Mouse (Mus musculus): ENCODE data around the gene Arhgap20.

The Arhgap20 gene
- long read RNA-seq, experiment 1, partial matches to known transcripts, result 2 of 2 reads
- long read RNA-seq, experiment 1, other reads (novel, unspliced or antisense), result 0 of 2 reads
- long read RNA-seq, experiment 2, partial matches to known transcripts, result 1 of 1 reads
- long read RNA-seq, experiment 2, other reads (novel, unspliced or antisense), result 0 of 1 reads

GRCm38 (mm10) chr9:51764921-51765416, at the start of gene Arhgap20:
Arhgap20 (plus strand) TSS chr9:51765337.
- intact Hi-C loops (cut with DNase I), result loop anchor here (2.0 kb wide), 1 partner anchor 430 kb away; no protein-coding TSS in a partner anchor

DNA sequence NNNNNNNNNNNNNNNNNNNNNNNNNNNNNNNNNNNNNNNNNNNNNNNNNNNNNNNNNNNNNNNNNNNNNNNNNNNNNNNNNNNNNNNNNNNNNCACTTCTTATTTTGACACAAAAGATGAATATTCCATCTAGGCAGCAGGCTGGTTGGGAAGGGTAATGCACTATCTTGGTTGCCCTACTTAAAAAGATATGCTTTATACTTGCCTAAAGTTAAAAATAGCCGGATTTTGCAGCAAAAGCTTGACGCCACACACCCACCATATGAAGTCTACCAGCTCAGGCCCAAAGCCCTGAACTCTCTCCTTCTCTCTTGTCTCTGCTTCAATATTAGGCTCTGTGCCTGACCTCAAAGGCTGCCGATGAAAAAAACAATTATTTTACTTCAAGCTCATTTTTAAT, 46.3 kb upstream of the Arhgap20 start:
- intact Hi-C loops (cut with DNase I), result no loop called here

GRCm38 (mm10) chr9:51727960-51728359, 37.2 kb upstream of the Arhgap20 start:
- intact Hi-C loops (cut with DNase I), result no loop called here

DNA sequence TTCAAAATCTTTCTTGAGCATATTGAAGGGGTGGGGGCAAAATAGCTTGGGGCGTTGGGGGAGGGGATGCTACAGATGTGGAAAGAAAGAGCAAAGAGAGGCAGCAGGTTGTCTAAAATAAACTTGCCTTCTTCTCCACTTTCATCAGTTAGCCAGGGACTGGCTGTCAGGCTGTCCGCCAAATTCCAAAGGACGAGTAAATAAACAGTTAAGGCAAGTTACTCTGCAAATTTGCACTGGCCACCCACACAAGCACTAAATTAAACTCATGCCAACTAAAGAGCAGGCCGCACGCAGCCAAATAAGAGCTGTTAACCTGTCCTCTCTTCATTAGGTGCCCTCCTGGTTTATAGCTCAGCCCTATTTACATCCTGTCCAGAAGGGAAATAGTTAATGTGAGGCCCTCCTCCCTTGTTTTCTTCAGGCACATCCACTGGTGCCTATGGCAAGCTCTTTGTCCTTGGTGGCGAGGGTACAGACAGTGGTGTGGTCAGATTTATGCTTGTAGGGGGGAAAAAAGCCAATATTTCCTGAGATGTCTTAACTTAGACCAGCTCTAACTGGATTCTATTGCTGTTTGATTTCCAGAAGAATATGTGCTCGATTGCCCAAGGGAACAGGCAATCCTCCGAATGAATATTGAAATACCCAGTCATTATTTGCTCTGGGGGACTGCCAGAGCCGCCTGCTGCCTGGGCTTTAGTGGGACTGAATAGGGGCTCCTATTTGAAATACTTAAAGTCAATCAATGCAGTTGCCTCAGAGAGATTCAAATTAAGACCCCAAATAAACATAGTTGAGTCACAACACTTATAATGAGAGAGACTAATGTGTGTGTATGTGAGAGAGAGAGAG, 29.7 kb upstream of the Arhgap20 start:
- intact Hi-C loops (cut with DNase I), result no loop called here

GRCm38 (mm10) chr9:51736750-51737368, 28.3 kb upstream of the Arhgap20 start:
- intact Hi-C loops (cut with DNase I), result no loop called here

DNA sequence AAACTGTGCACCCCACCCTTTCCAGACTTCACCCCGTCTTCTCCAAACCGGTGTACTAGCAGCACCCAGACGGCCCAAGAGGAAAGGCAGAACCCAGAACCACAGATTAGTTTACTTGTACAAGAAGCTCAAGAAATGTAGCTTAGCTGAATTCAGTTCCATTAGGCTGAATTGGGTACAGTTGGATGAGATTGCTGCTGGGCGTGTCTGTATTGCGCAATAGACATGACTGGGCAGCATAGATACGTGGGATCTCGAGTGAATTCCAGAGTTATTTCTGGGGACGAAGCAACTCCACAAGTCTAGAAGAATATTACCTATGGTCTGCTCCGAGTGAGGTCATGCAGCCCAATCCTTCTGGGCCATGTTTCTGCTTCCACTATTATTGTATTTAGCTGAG, 26.8 kb upstream of the Arhgap20 start:
- intact Hi-C loops (cut with DNase I), result no loop called here

GRCm38 (mm10) chr9:51739826-51740225, 25.3 kb upstream of the Arhgap20 start:
- intact Hi-C loops (cut with DNase I), result no loop called here

DNA sequence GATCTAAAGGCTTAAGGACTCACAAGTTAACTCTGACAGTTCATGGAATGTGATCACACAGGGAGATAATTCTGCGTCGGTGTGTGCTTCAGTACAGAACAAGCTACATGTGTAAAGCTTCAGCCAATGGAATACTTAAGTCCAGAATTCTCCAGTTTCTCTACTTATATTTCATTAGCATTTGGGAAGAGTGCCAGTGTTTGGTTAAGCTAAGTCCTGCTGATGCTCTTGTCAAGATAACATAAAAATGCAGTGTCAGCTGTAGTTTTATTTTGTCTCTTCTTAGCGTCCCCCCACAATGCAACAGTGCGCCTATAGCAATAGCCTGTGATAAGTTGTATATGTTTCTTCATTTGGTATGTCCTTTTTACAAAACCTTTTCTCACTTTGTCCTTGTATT, 15.0 kb upstream of the Arhgap20 start:
- intact Hi-C loops (cut with DNase I), result no loop called here

DNA sequence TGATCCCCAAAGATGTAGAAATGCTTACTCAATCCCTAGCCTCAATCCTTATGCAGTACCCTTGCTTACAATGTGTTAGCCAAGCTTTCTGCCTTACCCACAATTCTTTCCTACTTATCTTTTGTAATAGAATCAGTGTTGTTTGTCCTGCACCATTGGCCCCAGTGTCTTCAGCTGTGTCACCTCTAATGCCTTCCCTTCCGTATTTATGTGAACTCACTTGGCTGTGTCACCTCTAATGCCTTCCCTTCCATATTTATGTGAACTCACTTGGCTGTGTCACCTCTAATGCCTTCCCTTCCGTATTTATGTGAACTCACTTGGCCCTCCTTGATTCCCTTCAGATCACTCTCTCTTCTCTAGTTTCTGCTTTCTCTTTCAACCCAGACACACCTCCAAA, 4.1 kb upstream of the Arhgap20 start:
- intact Hi-C loops (cut with DNase I), result no loop called here

DNA sequence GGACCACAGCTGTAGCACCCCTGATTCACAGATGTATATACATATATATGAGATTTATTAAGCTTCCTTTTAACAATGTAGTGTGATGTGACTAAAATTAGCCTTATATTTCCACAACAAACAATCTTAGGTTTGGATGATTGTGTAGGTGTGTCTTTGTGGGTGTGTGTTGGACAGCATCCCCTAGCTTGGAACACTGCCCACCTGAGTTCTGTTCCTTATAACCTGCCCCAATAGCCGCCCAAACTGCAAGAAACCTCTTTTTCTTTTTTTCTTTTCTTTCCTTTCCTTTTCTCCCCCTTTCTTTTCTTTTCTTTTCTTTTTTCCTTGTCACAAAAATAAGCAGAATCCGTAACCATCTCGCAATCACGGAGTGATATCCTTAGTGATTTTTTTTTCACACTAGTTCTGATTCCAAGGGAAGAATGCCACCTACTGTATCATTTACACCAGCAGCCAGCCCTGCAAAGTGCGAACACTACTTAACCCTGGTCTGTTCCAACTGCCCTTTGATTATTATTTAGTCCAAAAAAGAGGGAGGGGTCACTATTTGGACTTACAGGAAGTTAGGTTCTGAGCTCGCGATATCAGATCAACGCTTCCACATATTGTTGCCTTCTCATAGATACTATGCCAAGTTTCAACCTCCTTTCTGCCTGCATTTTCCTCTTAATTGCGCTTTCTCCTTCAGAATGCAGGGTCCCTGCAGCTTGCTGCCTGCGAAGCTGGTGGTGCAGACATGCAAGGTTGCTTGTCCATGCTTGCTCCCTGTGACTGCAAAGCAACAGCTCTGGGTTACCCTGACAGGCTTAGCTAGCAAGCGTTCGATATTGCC, 879 bp upstream of the Arhgap20 start:
- intact Hi-C loops (cut with DNase I), result loop anchor here (2.0 kb wide), 1 partner anchor 429 kb away; no protein-coding TSS in a partner anchor

- intact Hi-C loops (cut with DNase I), result loop anchor here (2.0 kb wide), 1 partner anchor 431 kb away; no protein-coding TSS in a partner anchor
Observed at GRCm38 (mm10) chr9:51765417-51766174, 459 bp downstream of the Arhgap20 start.

GRCm38 (mm10) chr9:51766175-51767062, 1.3 kb downstream of the Arhgap20 start:
- intact Hi-C loops (cut with DNase I), result no loop called here

DNA sequence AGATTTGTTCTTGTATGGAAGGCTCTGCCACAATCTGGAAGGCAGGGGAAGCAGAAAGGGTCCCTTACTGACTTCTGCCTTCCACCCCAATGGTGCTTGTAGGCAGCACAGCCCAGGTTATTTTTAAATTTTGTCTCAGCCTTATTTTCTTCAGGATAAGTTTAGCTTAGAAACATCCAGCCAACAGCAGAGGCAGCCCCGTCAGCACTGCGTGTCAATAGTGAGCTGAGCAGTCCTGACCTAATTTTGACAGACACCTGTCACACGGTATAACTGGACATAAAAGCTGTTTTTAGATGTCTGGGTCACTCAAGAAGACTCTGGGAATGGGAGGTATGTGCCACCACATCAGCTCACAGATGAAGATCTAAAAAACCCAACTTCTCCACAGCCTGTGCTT, 9.1 kb downstream of the Arhgap20 start:
- intact Hi-C loops (cut with DNase I), result no loop called here

DNA sequence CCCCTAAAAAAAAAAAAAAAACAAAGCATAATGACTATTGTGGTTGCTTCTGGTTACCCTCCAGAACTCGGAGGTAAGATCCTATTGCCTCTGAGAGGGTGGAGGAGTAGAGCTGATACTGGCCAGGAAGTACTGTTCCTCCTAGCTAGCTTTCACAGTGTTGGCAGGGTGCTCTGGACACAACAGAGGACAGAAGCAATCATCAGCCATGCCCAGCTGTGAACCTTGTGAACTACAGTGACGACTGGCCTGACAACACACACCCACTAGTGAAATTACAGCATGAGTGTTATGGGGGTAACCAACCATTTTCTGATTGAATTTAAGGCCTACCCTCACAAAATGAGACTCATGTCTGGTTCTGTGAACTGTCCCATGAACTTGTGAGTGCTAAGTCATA, 11.3 kb downstream of the Arhgap20 start:
- intact Hi-C loops (cut with DNase I), result loop anchor here (5.0 kb wide), 1 partner anchor 131 kb away; no protein-coding TSS in a partner anchor

DNA sequence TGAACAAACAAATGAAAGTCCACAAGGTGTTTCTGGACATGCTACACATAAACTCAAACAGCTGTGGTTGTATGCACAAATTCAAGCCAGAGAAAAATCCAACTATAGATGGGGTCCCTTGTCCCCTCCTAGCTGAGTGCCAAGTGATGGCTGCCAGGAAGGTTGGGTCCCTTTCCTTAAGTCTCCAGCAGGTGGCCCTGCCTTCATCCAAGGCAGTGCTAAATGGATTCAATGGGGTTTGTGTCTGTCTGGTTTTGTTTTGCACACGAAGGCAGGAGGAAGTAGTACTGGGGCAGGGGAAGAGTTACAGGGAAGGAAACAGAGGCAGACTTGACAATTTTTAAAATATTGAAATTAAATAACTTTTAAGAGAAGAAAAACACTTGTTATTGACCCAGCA, 12.0 kb downstream of the Arhgap20 start:
- intact Hi-C loops (cut with DNase I), result loop anchor here (5.0 kb wide), 1 partner anchor 130 kb away; no protein-coding TSS in a partner anchor

- intact Hi-C loops (cut with DNase I), result loop anchor here (5.0 kb wide), 1 partner anchor 128 kb away; no protein-coding TSS in a partner anchor
Observed at GRCm38 (mm10) chr9:51779232-51779631, 14.1 kb downstream of the Arhgap20 start.

- intact Hi-C loops (cut with DNase I), result no loop called here
Observed at GRCm38 (mm10) chr9:51781092-51781491, 16.0 kb downstream of the Arhgap20 start.

GRCm38 (mm10) chr9:51787380-51787779, 22.2 kb downstream of the Arhgap20 start:
- intact Hi-C loops (cut with DNase I), result no loop called here

- intact Hi-C loops (cut with DNase I), result no loop called here
Observed at GRCm38 (mm10) chr9:51788466-51788865, 23.3 kb downstream of the Arhgap20 start.
